Mouse (Mus musculus): ENCODE measurements around the gene Magi1. TPM values are rescaled to one million over a fixed set of nuclear protein-coding genes. Genes with fewer than 3 reads are reported as not detected.

Magi1 gene
- polyA plus RNA-seq, 1 experiment from 2014 or later = 23.5 TPM

DNA sequence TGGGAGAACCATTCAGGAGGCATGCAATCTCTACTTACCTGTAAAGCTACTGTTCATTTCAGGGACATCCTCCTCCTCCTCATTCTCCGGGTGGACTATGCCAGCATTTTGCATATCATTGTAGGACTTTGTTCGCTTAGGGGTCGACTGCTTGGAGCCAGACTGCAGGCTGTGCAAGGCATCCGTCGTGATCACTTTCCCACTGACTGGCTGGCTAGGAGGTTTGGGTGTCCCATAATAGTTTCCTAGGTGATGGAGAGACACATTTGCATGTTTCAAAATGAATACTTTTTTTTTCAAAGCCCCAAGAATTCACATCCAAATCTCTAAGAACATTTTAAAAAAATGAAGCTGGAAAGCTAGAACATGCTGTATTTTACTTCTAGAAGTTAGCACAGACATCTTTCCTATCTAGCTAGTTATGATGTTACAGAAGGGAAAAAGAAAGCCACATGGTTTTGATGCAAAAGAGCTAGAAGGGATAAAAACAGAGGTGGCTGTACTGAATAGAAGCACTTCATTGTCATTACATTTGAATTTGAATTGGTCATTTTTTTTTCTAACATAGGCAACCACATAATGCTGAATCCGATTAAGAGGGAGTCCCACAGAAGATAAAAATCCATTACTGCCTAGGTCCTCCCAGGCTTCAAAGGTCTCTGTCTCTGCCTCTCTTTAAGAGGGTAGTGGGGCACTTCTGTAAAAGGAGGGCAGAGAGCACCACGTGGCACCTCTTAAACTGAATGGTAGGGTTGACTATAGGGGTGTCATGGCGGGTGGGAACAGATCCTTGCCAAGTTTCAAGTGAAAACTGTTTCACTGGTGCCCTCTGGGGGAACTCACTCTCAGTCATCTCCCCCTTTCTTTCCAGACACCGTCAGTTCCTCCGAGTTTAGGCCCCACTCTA is 491.2 kb downstream of the Magi1 start:
- H3K9me3 ChIP-seq (ENCODE audit: control insufficient read depth, low read length) = no peaks in the 10 kb centered on the region
- no peak overlapping the region for H3K27ac ChIP-seq (ENCODE audit: low read depth, low read length)
- H3K36me3 ChIP-seq (ENCODE audit: control insufficient read depth, insufficient read depth, low read length) = no peaks in the 10 kb centered on the region
- H3K4me1 ChIP-seq (ENCODE audit: control insufficient read depth, insufficient read depth, low read length) = no peaks in the 10 kb centered on the region
- no peak overlapping the region for H3K9ac ChIP-seq (ENCODE audit: low read length)
- DNase-seq (ENCODE audit: low spot score) (peak; percentile 55), ATAC-seq (ENCODE audit: insufficient read depth, low FRiP score, low TSS enrichment) (peak; percentile 93)
- no peak overlapping the region for H3K4me3 ChIP-seq (ENCODE audit: low read depth, low read length)
- no peak overlapping the region for H3K4me2 ChIP-seq (ENCODE audit: low read depth)
- no peaks in the 10 kb centered on the region for H3K27me3 ChIP-seq (ENCODE audit: control insufficient read depth, insufficient read depth, low read length)
- 48% methylated on average over 10 of the region's 10 CpGs for WGBS

DNA sequence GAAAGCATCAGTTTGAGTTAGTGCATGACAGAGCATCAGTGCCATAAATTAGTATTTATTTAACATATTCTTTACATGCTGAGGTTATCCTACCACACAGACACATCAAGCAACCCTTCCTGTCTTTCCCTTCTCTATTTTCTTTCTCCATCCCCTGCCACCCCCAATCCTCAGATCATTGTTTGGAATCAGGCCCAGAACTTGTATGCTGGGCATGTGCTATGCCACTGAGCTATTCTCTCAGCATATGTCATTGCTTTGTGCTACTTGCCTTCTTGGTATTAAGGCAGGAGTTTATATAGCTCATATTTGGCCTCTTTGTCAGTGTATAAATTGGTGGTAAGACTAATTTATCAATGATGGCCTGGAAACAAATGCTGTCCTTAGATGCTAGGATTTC is 494.0 kb downstream of the Magi1 start:
- Histone ChIP-seq H3K9ac (ENCODE audit: low read length) (no peak overlapping the region), H3K4me3 (ENCODE audit: low read depth, low read length) (no peak overlapping the region), H3K4me1 (ENCODE audit: control insufficient read depth, insufficient read depth, low read length) (no peaks in the 10 kb centered on the region), H3K9me3 (ENCODE audit: control insufficient read depth, low read length) (no peaks in the 10 kb centered on the region), H3K27me3 (ENCODE audit: control insufficient read depth, insufficient read depth, low read length) (no peaks in the 10 kb centered on the region), H3K36me3 (ENCODE audit: control insufficient read depth, insufficient read depth, low read length) (no peaks in the 10 kb centered on the region), H3K27ac (ENCODE audit: low read depth, low read length) (no peak overlapping the region), H3K4me2 (ENCODE audit: low read depth) (no peak overlapping the region)
- ATAC-seq (ENCODE audit: insufficient read depth, low FRiP score, low TSS enrichment) (no peak), DNase-seq (ENCODE audit: low spot score) (no peak)

DNA sequence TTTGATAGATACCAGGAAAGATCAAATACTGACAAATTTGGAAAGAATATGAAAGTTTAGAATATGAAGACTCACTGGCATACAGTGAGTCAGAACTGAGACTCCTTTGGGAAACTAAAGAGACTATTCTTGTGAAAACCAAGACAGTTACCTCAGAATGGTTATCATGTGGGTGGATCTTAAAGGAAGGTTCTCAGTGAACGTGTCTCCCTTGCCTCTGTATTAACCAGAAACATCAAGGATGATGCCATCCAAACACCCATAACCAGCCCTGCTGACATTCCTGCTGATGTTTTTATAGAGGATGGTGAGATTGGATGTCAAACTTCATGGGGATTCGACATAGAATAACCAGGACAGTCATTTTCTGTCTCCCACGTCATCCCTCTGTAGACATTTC is 496.7 kb downstream of the Magi1 start:
- no peak for DNase-seq (ENCODE audit: low spot score)
- H3K4me2 ChIP-seq (ENCODE audit: low read depth) = no peak overlapping the region
- ATAC-seq (ENCODE audit: insufficient read depth, low FRiP score, low TSS enrichment) = no peak
- H3K27ac ChIP-seq (ENCODE audit: low read depth, low read length) = no peak overlapping the region
- no peak overlapping the region for H3K4me3 ChIP-seq (ENCODE audit: low read depth, low read length)
- no peaks in the 10 kb centered on the region for H3K27me3 ChIP-seq (ENCODE audit: control insufficient read depth, insufficient read depth, low read length)
- no peak overlapping the region for H3K9ac ChIP-seq (ENCODE audit: low read length)
- WGBS = 90% methylated on average over 3 of the region's 3 CpGs
- no peaks in the 10 kb centered on the region for H3K9me3 ChIP-seq (ENCODE audit: control insufficient read depth, low read length)
- no peaks in the 10 kb centered on the region for H3K36me3 ChIP-seq (ENCODE audit: control insufficient read depth, insufficient read depth, low read length)
- no peaks in the 10 kb centered on the region for H3K4me1 ChIP-seq (ENCODE audit: control insufficient read depth, insufficient read depth, low read length)

DNA sequence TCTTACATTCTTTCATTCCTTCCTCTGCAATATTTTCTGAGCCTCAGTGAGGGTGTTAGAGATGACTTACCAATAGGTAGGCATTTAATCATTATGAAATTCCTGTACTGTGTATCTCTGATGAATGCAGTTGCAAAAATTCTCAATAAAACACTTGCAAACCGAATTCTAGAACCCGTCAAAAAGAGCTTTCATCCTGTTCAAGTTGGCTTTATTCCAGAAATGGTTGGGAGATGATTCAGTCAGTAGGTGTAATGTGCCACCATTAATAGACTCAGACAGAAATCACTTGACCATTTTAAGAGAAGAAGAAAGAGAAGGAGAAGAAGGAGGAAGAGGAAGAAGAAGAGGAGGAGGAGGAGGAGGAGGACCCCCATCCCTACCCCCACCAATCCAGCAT is 497.5 kb downstream of the Magi1 start:
- no peak overlapping the region for H3K4me3 ChIP-seq (ENCODE audit: low read depth, low read length)
- DNase-seq (ENCODE audit: low spot score) (no peak), ATAC-seq (ENCODE audit: insufficient read depth, low FRiP score, low TSS enrichment) (no peak)
- no peak overlapping the region for H3K27ac ChIP-seq (ENCODE audit: low read depth, low read length)
- H3K9me3 ChIP-seq (ENCODE audit: control insufficient read depth, low read length) = no peaks in the 10 kb centered on the region
- H3K27me3 ChIP-seq (ENCODE audit: control insufficient read depth, insufficient read depth, low read length) = no peaks in the 10 kb centered on the region
- H3K4me2 ChIP-seq (ENCODE audit: low read depth) = no peak overlapping the region
- H3K9ac ChIP-seq (ENCODE audit: low read length) = no peak overlapping the region
- no peaks in the 10 kb centered on the region for H3K4me1 ChIP-seq (ENCODE audit: control insufficient read depth, insufficient read depth, low read length)
- WGBS = 94% methylated on average over 2 of the region's 2 CpGs
- H3K36me3 ChIP-seq (ENCODE audit: control insufficient read depth, insufficient read depth, low read length) = no peaks in the 10 kb centered on the region

DNA sequence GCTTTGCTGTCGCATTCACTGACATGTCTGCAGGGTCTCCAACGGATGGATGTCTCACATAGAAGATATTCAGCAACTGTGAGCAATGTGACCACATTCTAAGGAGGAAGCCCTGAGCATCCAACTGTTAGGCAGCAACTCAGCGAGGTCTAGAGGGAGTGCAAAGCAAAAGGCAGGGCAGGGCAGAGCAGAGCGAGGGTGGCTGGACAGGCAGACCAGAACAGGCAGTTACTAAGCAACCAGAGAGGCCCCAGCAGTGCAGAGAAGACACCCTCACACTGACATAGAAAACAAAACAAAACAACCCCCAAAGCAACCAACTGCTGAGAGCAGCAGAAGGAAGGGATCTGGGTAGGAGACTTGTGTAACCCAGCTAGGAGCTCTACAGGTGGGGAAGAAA is 512.6 kb downstream of the Magi1 start:
- H3K4me2 ChIP-seq (ENCODE audit: low read depth) = no peak overlapping the region
- H3K36me3 ChIP-seq (ENCODE audit: control insufficient read depth, insufficient read depth, low read length) = no peaks in the 10 kb centered on the region
- H3K9ac ChIP-seq (ENCODE audit: low read length) = no peak overlapping the region
- no peak overlapping the region for H3K4me3 ChIP-seq (ENCODE audit: low read depth, low read length)
- WGBS = 50% methylated on average over 4 of the region's 4 CpGs
- no peaks in the 10 kb centered on the region for H3K27me3 ChIP-seq (ENCODE audit: control insufficient read depth, insufficient read depth, low read length)
- no peaks in the 10 kb centered on the region for H3K4me1 ChIP-seq (ENCODE audit: control insufficient read depth, insufficient read depth, low read length)
- ATAC-seq (ENCODE audit: insufficient read depth, low FRiP score, low TSS enrichment) (no peak), DNase-seq (ENCODE audit: low spot score) (no peak)
- no peak overlapping the region for H3K27ac ChIP-seq (ENCODE audit: low read depth, low read length)
- H3K9me3 ChIP-seq (ENCODE audit: control insufficient read depth, low read length) = no peaks in the 10 kb centered on the region

DNA sequence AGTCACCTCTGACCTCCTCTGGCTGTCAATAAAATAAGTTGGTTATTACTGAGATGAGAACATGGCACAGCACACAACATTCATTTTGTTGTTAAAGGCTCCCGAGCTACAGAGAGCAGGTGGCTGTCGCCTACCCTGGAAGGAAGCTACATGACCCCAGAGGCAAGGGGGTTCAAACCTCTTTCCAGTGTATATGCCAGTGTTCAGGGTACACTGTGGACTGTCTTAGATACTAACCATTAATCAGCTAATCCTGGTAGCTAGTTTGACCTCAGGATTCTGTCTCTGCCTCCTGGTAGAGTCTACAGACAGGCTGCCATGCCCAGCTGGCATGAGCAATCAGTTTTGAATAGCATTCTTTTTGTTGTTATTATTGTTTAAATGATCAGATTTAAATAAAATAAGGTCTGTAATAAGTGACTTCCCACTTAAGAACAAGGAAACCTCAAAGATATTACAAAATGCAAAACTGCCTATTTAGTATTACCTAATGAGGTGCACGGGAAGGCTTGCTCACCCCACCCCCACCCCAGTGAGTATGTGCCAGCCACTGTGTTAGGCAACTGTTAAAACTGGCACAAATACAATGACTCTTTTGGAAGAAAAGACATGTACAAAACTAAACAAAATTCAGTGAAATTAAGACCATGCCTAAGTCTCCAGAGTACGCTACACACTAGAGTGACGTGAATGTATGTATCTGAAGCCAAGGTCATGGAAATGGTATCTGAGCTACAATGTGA is 513.3 kb downstream of the Magi1 start:
- 81% methylated on average over 5 of the region's 5 CpGs for WGBS
- Histone ChIP-seq H3K4me1 (ENCODE audit: control insufficient read depth, insufficient read depth, low read length) (no peaks in the 10 kb centered on the region), H3K4me3 (ENCODE audit: low read depth, low read length) (no peak overlapping the region), H3K9ac (ENCODE audit: low read length) (no peak overlapping the region), H3K36me3 (ENCODE audit: control insufficient read depth, insufficient read depth, low read length) (no peaks in the 10 kb centered on the region), H3K9me3 (ENCODE audit: control insufficient read depth, low read length) (no peaks in the 10 kb centered on the region), H3K27me3 (ENCODE audit: control insufficient read depth, insufficient read depth, low read length) (no peaks in the 10 kb centered on the region), H3K27ac (ENCODE audit: low read depth, low read length) (no peak overlapping the region), H3K4me2 (ENCODE audit: low read depth) (no peak overlapping the region)
- ATAC-seq (ENCODE audit: insufficient read depth, low FRiP score, low TSS enrichment) (no peak), DNase-seq (ENCODE audit: low spot score) (no peak)

DNA sequence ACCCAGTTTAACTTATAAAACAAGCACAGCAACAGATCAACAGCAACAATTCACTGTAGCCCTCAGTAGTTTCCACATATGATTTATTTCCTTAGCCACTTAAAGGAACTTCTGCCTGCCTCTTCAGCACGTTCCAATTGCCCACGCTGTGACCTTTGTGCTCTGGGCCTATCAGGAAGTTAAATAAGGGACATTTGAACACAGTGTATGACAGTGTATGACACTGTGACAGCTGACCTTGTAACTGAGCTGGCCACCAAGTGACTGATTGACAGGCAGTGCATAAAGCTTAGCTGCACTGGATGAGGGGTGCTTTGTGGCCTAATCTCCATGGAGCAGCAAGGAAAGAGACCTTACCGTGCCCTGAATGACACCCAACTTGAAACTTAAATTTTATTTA is 525.6 kb downstream of the Magi1 start:
- H3K4me2 ChIP-seq (ENCODE audit: low read depth) = no peak overlapping the region
- no peaks in the 10 kb centered on the region for H3K9me3 ChIP-seq (ENCODE audit: control insufficient read depth, low read length)
- H3K4me1 ChIP-seq (ENCODE audit: control insufficient read depth, insufficient read depth, low read length) = peaks cover 8% of the 10 kb centered on the region
- peak overlapping the region; percentile 39; the same call in 1 of the 2 replicates for H3K27ac ChIP-seq (ENCODE audit: low read depth, low read length)
- H3K9ac ChIP-seq (ENCODE audit: low read length) = no peak overlapping the region
- no peak overlapping the region for H3K4me3 ChIP-seq (ENCODE audit: low read depth, low read length)
- H3K36me3 ChIP-seq (ENCODE audit: control insufficient read depth, insufficient read depth, low read length) = no peaks in the 10 kb centered on the region
- 59% methylated on average over 3 of the region's 3 CpGs for whole genome bisulfite sequencing
- no peak for DNase-seq (ENCODE audit: low spot score)
- H3K27me3 ChIP-seq (ENCODE audit: control insufficient read depth, insufficient read depth, low read length) = no peaks in the 10 kb centered on the region
- no peak for ATAC-seq (ENCODE audit: insufficient read depth, low FRiP score, low TSS enrichment)

DNA sequence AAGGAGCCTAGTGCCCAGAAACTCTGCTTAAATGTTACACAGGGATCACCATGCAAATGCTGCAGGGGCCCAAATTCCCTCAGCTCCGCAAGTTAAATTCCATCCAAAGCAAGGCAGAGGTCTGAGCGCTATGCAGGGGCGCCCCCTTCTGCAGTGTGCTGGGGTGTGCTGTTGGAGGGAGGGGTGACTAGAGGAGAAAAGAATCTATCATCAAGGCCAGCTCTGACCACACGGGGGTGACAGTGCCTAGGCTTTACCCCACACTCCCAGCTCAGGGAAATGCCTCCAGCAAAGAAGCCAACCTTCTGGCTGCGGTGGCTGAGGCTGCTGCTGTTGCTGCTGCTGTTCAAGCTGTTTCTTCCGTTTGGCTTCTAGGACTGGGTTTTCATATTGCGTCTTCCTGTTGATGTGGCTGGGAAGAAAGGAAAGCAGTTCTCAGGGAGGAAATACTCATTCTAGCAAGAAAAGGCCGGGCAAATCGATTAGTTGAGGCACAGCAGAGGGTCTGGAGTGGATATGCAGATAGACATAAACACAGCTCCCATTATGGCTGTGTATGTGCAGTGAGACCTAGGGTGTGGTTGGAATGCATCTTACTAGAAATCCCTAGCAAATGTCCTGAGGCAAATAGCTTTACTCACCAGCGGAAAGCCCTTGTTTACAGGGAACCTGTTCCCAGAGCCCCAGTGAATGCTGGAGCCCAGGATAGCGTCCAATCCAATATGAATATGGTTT is 526.2 kb downstream of the Magi1 start:
- Histone ChIP-seq H3K9ac (ENCODE audit: low read length) (no peak overlapping the region), H3K4me2 (ENCODE audit: low read depth) (no peak overlapping the region), H3K27ac (ENCODE audit: low read depth, low read length) (peak overlapping the region; percentile 39; the same call in 1 of the 2 replicates), H3K4me1 (ENCODE audit: control insufficient read depth, insufficient read depth, low read length) (peaks cover 8% of the 10 kb centered on the region), H3K27me3 (ENCODE audit: control insufficient read depth, insufficient read depth, low read length) (no peaks in the 10 kb centered on the region), H3K4me3 (ENCODE audit: low read depth, low read length) (no peak overlapping the region), H3K9me3 (ENCODE audit: control insufficient read depth, low read length) (no peaks in the 10 kb centered on the region), H3K36me3 (ENCODE audit: control insufficient read depth, insufficient read depth, low read length) (no peaks in the 10 kb centered on the region)
- 37% methylated on average over 11 of the region's 11 CpGs for WGBS
- ATAC-seq (ENCODE audit: insufficient read depth, low FRiP score, low TSS enrichment) (peak; percentile 83), DNase-seq (ENCODE audit: low spot score) (peak; percentile 88)

All from neural tube, embryonic 11.5 days (tissue).